In genomic region chr1:135146077-135146945, GRCm38 (mm10) we compare ENCODE assay signal across 8 mouse cellular contexts. TPM values are rescaled to one million over a fixed set of nuclear protein-coding genes. Genes with fewer than 3 reads are reported as not detected.
A peak's percentile ranks its signal among the peaks of the same experiment; 100 is the strongest.
DNase-seq lines count a peak whose midpoint lies in the region; ATAC-seq and TF ChIP-seq lines count a peak whose summit lies in the region.

TSS of gene Arl8a (plus strand) at chr1:135146824.

- H3K4me3 ChIP-seq in ES-Bruce4 (ENCODE audit: low read depth, low read length), result peak within 1 kb of the TSS; percentile 90
- peak within 1 kb of the TSS; percentile 100 for H3K4me3 ChIP-seq in forebrain, embryonic 15.5 days
- peak within 1 kb of the TSS; percentile 95 for H3K4me3 ChIP-seq in lung, embryonic 14.5 days (ENCODE audit: low read depth, low read length)

- no peaks in the 10 kb centered on the region for H3K9me3 ChIP-seq in ES-Bruce4 (replicated peaks; ENCODE audit: control insufficient read depth, insufficient read depth, low read length, poor library complexity, severe bottlenecking)
- no peaks in the 10 kb centered on the region for H3K9me3 ChIP-seq in forebrain, embryonic 15.5 days
- H3K9me3 ChIP-seq in lung, embryonic 14.5 days (ENCODE audit: low read depth, low read length), result no peaks in the 10 kb centered on the region

- intact Hi-C loops in heart, postnatal 14 days (cut with DNase I), result no loop called here

- no peaks in the 10 kb centered on the region for H3K36me3 ChIP-seq in ES-Bruce4 (ENCODE audit: control insufficient read depth, insufficient read depth, low read length, poor library complexity, severe bottlenecking)
- no peaks in the 10 kb centered on the region for H3K36me3 ChIP-seq in forebrain, embryonic 15.5 days
- H3K36me3 ChIP-seq in lung, embryonic 14.5 days (ENCODE audit: insufficient read depth), result peaks cover 3% of the 10 kb centered on the region; the same call in 1 of the 2 replicates

- ATAC-seq in forebrain, embryonic 15.5 days (replicated peaks), result peak; percentile 79
- peak; percentile 64 for ATAC-seq in lung, embryonic 14.5 days (ENCODE audit: insufficient read depth)
- peak; percentile 54 for ATAC-seq in neutrophil, adult 5-6 weeks (ENCODE audit: extremely low read depth, insufficient number of reproducible peaks, low FRiP score, poor library complexity, severe bottlenecking)

- no peak for TF ChIP-seq CTCF in ES-Bruce4 (IDR thresholded peaks at IDR 0.05; ENCODE audit: low read depth, low read length)
- TF ChIP-seq CTCF in lung, embryonic 14.5 days (IDR thresholded peaks at IDR 0.05; ENCODE audit: low read depth), result no peak

- H3K4me2 ChIP-seq in forebrain, embryonic 15.5 days (replicated peaks), result peak within 1 kb of the TSS; percentile 75
- peak within 1 kb of the TSS; percentile 76 for H3K4me2 ChIP-seq in lung, embryonic 14.5 days

- DNase-seq in cerebellum, adult 11 months, result peak; percentile 88
- peak; percentile 88 to 94 for DNase-seq in heart, postnatal 14 days
- DNase-seq in layer of hippocampus, adult 18-20 months (ENCODE audit: low spot score in 2 of 2), result peak; percentile 84 to 88
- peak; percentile 92 for DNase-seq in lung, embryonic 14.5 days
- DNase-seq in testis, postnatal 14 days (ENCODE audit: low spot score), result peak; percentile 76

- no peak for TF ChIP-seq EP300 in ES-Bruce4 (IDR thresholded peaks at IDR 0.05; ENCODE audit: insufficient read depth, low read depth, low read length)

- peak within 1 kb of the TSS; percentile 73 for H3K9ac ChIP-seq in ES-Bruce4 (ENCODE audit: low read depth, poor library complexity, severe bottlenecking)
- peak within 1 kb of the TSS; percentile 100 for H3K9ac ChIP-seq in forebrain, embryonic 15.5 days (replicated peaks)
- H3K9ac ChIP-seq in lung, embryonic 14.5 days, result peak within 1 kb of the TSS; percentile 89

- no peak for TF ChIP-seq POLR2A in ES-Bruce4 (IDR thresholded peaks at IDR 0.05; ENCODE audit: insufficient read depth, low read length)

- no peaks in the 10 kb centered on the region for H3K4me1 ChIP-seq in ES-Bruce4 (ENCODE audit: control insufficient read depth, insufficient read depth, low read length)
- peaks cover 36% of the 10 kb centered on the region for H3K4me1 ChIP-seq in forebrain, embryonic 15.5 days
- H3K4me1 ChIP-seq in lung, embryonic 14.5 days (ENCODE audit: insufficient read depth), result peaks cover 7% of the 10 kb centered on the region

- peak within 1 kb of the TSS; percentile 39 for H3K27ac ChIP-seq in ES-Bruce4 (ENCODE audit: insufficient read depth, low read length)
- peak within 1 kb of the TSS; percentile 97 for H3K27ac ChIP-seq in forebrain, embryonic 15.5 days (replicated peaks)
- H3K27ac ChIP-seq in lung, embryonic 14.5 days (ENCODE audit: low read depth), result peak within 1 kb of the TSS; percentile 90

- no peaks in the 10 kb centered on the region for H3K27me3 ChIP-seq in ES-Bruce4 (ENCODE audit: control insufficient read depth, insufficient read depth, low read length, poor library complexity, severe bottlenecking)
- H3K27me3 ChIP-seq in forebrain, embryonic 15.5 days, result no peaks in the 10 kb centered on the region
- H3K27me3 ChIP-seq in lung, embryonic 14.5 days (ENCODE audit: insufficient read depth, low read length), result no peaks in the 10 kb centered on the region

- WGBS in forebrain, embryonic 15.5 days, result under 1% methylated on average over 59 of the region's 78 CpGs
- WGBS in lung, embryonic 14.5 days, result under 1% methylated on average over 77 of the region's 78 CpGs

RNA-seq across cellular contexts. Expression of gene Arl8a, which starts in this region (rescaled TPM):
- 94.4 and 106 TPM in 2 replicates for polyA plus RNA-seq in ES-Bruce4 (2011; ENCODE audit: insufficient read depth, insufficient read length, low read depth, missing spikeins)
- polyA plus RNA-seq in forebrain, embryonic 15.5 days (2015; fragmentation: Nextera tagmentation; extraction: Ambion mirVana), result 301 and 307 TPM in 2 replicates
- total RNA-seq in heart, postnatal 14 days (2021), result 10 to 100 TPM; 25.7 to 28.0 TPM
- 100 to 1,000 TPM; 248 to 258 TPM for total RNA-seq in layer of hippocampus, adult 18-20 months (2021)
- 46.3 and 46.7 TPM in 2 replicates for polyA plus RNA-seq in lung, embryonic 14.5 days (2014; fragmentation: Nextera tagmentation; extraction: Ambion mirVana)
- total RNA-seq in neutrophil, adult 5-6 weeks (2017), result 94.3 and 106 TPM in 2 replicates

Comparison
In these comparisons a context has a peak if more than half of its experiments do, and no peak if none do; other contexts are left out.
1. Peak in every context shown above with its lines: DNase-seq, ATAC-seq, H3K4me3 ChIP-seq and H3K27ac ChIP-seq.
2. H3K27ac ChIP-seq: peak in every context shown above with its lines; median percentile 97 in forebrain, embryonic 15.5 days; 90 in lung, embryonic 14.5 days; 39 in ES-Bruce4.